Mouse (Mus musculus): ENCODE data around the gene Zfp74. TPM values are rescaled to one million over a fixed set of nuclear protein-coding genes. Genes with fewer than 3 reads are reported as not detected.

The Zfp74 gene
- polyA plus RNA-seq, 1 experiment from 2014 or later = 8.0 TPM

- H3K4me1 ChIP-seq (ENCODE audit: control insufficient read depth in 2 of 2, insufficient read depth in 2 of 2, low read length in 2 of 2) = peaks cover 0 to 3% of the 10 kb centered on the region in 2 experiments; a peak in 3 of 4 replicates
- 56% methylated on average over 6 of the region's 6 CpGs for WGBS
- no peak overlapping the region for H3K27ac ChIP-seq (replicated peaks in 1 of 2; ENCODE audit: control insufficient read depth in 1 of 2, insufficient read depth in 1 of 2, low read depth in 2 of 2, low read length in 2 of 2)
- ATAC-seq (ENCODE audit: insufficient number of reproducible peaks, insufficient read depth, low FRiP score, low read depth) = no peak
- no peaks in the 10 kb centered on the region for H3K9me3 ChIP-seq (ENCODE audit: control insufficient read depth, low read length)
- H3K9ac ChIP-seq (ENCODE audit: low read length) = no peak overlapping the region
- no peak overlapping the region for H3K4me3 ChIP-seq (ENCODE audit: control insufficient read depth in 1 of 2, insufficient read depth in 1 of 2, low read depth in 1 of 2, low read length in 2 of 2)
- H3K27me3 ChIP-seq (ENCODE audit: control insufficient read depth, insufficient read depth, low read length) = no peaks in the 10 kb centered on the region
- no peak overlapping the region for H3K4me2 ChIP-seq (ENCODE audit: low read length)
- H3K36me3 ChIP-seq (ENCODE audit: control insufficient read depth, insufficient read depth, low read length) = 0 out of 2 replicates have a peak, but pooled peaks cover 4% of the 10 kb centered on the region
These were observed 32.3 kb downstream of the Zfp74 start for GRCm38 (mm10) chr7:29921439-29922093.

GRCm38 (mm10) chr7:29918062-29918453 lies 35.8 kb downstream of the Zfp74 start:
- peaks cover 34% of the 10 kb centered on the region for H3K36me3 ChIP-seq (ENCODE audit: control insufficient read depth, insufficient read depth, low read length)
- H3K4me3 ChIP-seq (ENCODE audit: control insufficient read depth in 1 of 2, insufficient read depth in 1 of 2, low read depth in 1 of 2, low read length in 2 of 2) = no peak overlapping the region
- no peak for ATAC-seq (ENCODE audit: insufficient number of reproducible peaks, insufficient read depth, low FRiP score, low read depth)
- 75% methylated on average over 4 of the region's 4 CpGs for WGBS
- H3K9me3 ChIP-seq (ENCODE audit: control insufficient read depth, low read length) = peaks cover 15% of the 10 kb centered on the region
- peak overlapping the region; percentile 20; the same call in 1 of the 2 replicates for H3K4me2 ChIP-seq (ENCODE audit: low read length)
- peak overlapping the region; percentile 74 to 82 for H3K27ac ChIP-seq (replicated peaks in 1 of 2; ENCODE audit: control insufficient read depth in 1 of 2, insufficient read depth in 1 of 2, low read depth in 2 of 2, low read length in 2 of 2)
- H3K4me1 ChIP-seq (ENCODE audit: control insufficient read depth in 2 of 2, insufficient read depth in 2 of 2, low read length in 2 of 2) = peaks cover 0 to 3% of the 10 kb centered on the region in 2 experiments; a peak in 3 of 4 replicates
- H3K9ac ChIP-seq (ENCODE audit: low read length) = 0 out of 2 replicates have a peak overlapping the region, but pooled peaks have one; percentile 9
- no peaks in the 10 kb centered on the region for H3K27me3 ChIP-seq (ENCODE audit: control insufficient read depth, insufficient read depth, low read length)

- Histone ChIP-seq H3K27ac (replicated peaks in 1 of 2; ENCODE audit: control insufficient read depth in 1 of 2, insufficient read depth in 1 of 2, low read depth in 2 of 2, low read length in 2 of 2) (peak overlapping the region; percentile 74 to 82), H3K4me1 (ENCODE audit: control insufficient read depth in 2 of 2, insufficient read depth in 2 of 2, low read length in 2 of 2) (peaks cover 0 to 3% of the 10 kb centered on the region in 2 experiments; a peak in 3 of 4 replicates), H3K36me3 (ENCODE audit: control insufficient read depth, insufficient read depth, low read length) (peaks cover 40% of the 10 kb centered on the region), H3K9ac (ENCODE audit: low read length) (0 out of 2 replicates have a peak overlapping the region, but pooled peaks have one; percentile 9), H3K27me3 (ENCODE audit: control insufficient read depth, insufficient read depth, low read length) (no peaks in the 10 kb centered on the region), H3K4me2 (ENCODE audit: low read length) (peak overlapping the region; percentile 20; the same call in 1 of the 2 replicates), H3K4me3 (ENCODE audit: control insufficient read depth in 1 of 2, insufficient read depth in 1 of 2, low read depth in 1 of 2, low read length in 2 of 2) (no peak overlapping the region), H3K9me3 (ENCODE audit: control insufficient read depth, low read length) (peaks cover 15% of the 10 kb centered on the region)
- no peak for ATAC-seq (ENCODE audit: insufficient number of reproducible peaks, insufficient read depth, low FRiP score, low read depth)
- WGBS = 26% methylated on average over 6 of the region's 6 CpGs
These were observed 36.4 kb downstream of the Zfp74 start for GRCm38 (mm10) chr7:29917371-29918061.

GRCm38 (mm10) chr7:29912172-29912571 lies 41.7 kb downstream of the Zfp74 start:
- no peak overlapping the region for H3K4me3 ChIP-seq (ENCODE audit: control insufficient read depth in 1 of 2, insufficient read depth in 1 of 2, low read depth in 1 of 2, low read length in 2 of 2)
- no peak overlapping the region for H3K27ac ChIP-seq (replicated peaks in 1 of 2; ENCODE audit: control insufficient read depth in 1 of 2, insufficient read depth in 1 of 2, low read depth in 2 of 2, low read length in 2 of 2)
- H3K27me3 ChIP-seq (ENCODE audit: control insufficient read depth, insufficient read depth, low read length) = no peaks in the 10 kb centered on the region
- no peak overlapping the region for H3K9ac ChIP-seq (ENCODE audit: low read length)
- no peak overlapping the region for H3K4me2 ChIP-seq (ENCODE audit: low read length)
- H3K4me1 ChIP-seq (ENCODE audit: control insufficient read depth in 2 of 2, insufficient read depth in 2 of 2, low read length in 2 of 2) = peaks cover 0 to 15% of the 10 kb centered on the region in 2 experiments; a peak in 3 of 4 replicates
- H3K9me3 ChIP-seq (ENCODE audit: control insufficient read depth, low read length) = peaks cover 15% of the 10 kb centered on the region
- WGBS = 93% methylated on average over 13 of the region's 13 CpGs
- ATAC-seq (ENCODE audit: insufficient number of reproducible peaks, insufficient read depth, low FRiP score, low read depth) = no peak
- peaks cover 52% of the 10 kb centered on the region for H3K36me3 ChIP-seq (ENCODE audit: control insufficient read depth, insufficient read depth, low read length)

GRCm38 (mm10) chr7:29910252-29910651 lies 43.6 kb downstream of the Zfp74 start:
- Histone ChIP-seq H3K27ac (replicated peaks in 1 of 2; ENCODE audit: control insufficient read depth in 1 of 2, insufficient read depth in 1 of 2, low read depth in 2 of 2, low read length in 2 of 2) (no peak overlapping the region), H3K27me3 (ENCODE audit: control insufficient read depth, insufficient read depth, low read length) (no peaks in the 10 kb centered on the region), H3K4me1 (ENCODE audit: control insufficient read depth in 2 of 2, insufficient read depth in 2 of 2, low read length in 2 of 2) (peaks cover 0 to 15% of the 10 kb centered on the region in 2 experiments; a peak in 3 of 4 replicates), H3K36me3 (ENCODE audit: control insufficient read depth, insufficient read depth, low read length) (peaks cover 40% of the 10 kb centered on the region), H3K9ac (ENCODE audit: low read length) (no peak overlapping the region), H3K9me3 (ENCODE audit: control insufficient read depth, low read length) (peaks cover 8% of the 10 kb centered on the region), H3K4me2 (ENCODE audit: low read length) (0 out of 2 replicates have a peak overlapping the region, but pooled peaks have one; percentile 75), H3K4me3 (ENCODE audit: control insufficient read depth in 1 of 2, insufficient read depth in 1 of 2, low read depth in 1 of 2, low read length in 2 of 2) (no peak overlapping the region)
- WGBS = 78% methylated on average over 2 of the region's 2 CpGs
- no peak for ATAC-seq (ENCODE audit: insufficient number of reproducible peaks, insufficient read depth, low FRiP score, low read depth)

GRCm38 (mm10) chr7:29908130-29908950 lies 45.5 kb downstream of the Zfp74 start, which contains the start of gene Zfp383:
Gene Zfp383 (plus strand): TSS chr7:29908223.
- H3K4me1 ChIP-seq (ENCODE audit: control insufficient read depth in 2 of 2, insufficient read depth in 2 of 2, low read length in 2 of 2) = peaks cover 0 to 15% of the 10 kb centered on the region in 2 experiments; a peak in 3 of 4 replicates
- H3K9ac ChIP-seq (ENCODE audit: low read length) = peak within 1 kb of the TSS; percentile 79
- ATAC-seq (ENCODE audit: insufficient number of reproducible peaks, insufficient read depth, low FRiP score, low read depth) = peak; percentile 77

GRCm38 (mm10) chr7:29907206-29907605 lies 46.7 kb downstream of the Zfp74 start:
- no peak overlapping the region for H3K4me3 ChIP-seq (ENCODE audit: control insufficient read depth in 1 of 2, insufficient read depth in 1 of 2, low read depth in 1 of 2, low read length in 2 of 2)
- 86% methylated on average over 5 of the region's 5 CpGs for WGBS
- no peak overlapping the region for H3K9ac ChIP-seq (ENCODE audit: low read length)
- H3K4me1 ChIP-seq (ENCODE audit: control insufficient read depth in 2 of 2, insufficient read depth in 2 of 2, low read length in 2 of 2) = peaks cover 0 to 15% of the 10 kb centered on the region in 2 experiments; a peak in 3 of 4 replicates
- H3K27ac ChIP-seq (replicated peaks in 1 of 2; ENCODE audit: control insufficient read depth in 1 of 2, insufficient read depth in 1 of 2, low read depth in 2 of 2, low read length in 2 of 2) = peak overlapping the region in 1 of 2 experiments; percentile 97; a peak in 2 of 4 replicates
- no peaks in the 10 kb centered on the region for H3K9me3 ChIP-seq (ENCODE audit: control insufficient read depth, low read length)
- no peak for ATAC-seq (ENCODE audit: insufficient number of reproducible peaks, insufficient read depth, low FRiP score, low read depth)
- 0 out of 2 replicates have a peak overlapping the region, but pooled peaks have one; percentile 77 for H3K4me2 ChIP-seq (ENCODE audit: low read length)
- H3K36me3 ChIP-seq (ENCODE audit: control insufficient read depth, insufficient read depth, low read length) = peaks cover 25% of the 10 kb centered on the region
- H3K27me3 ChIP-seq (ENCODE audit: control insufficient read depth, insufficient read depth, low read length) = no peaks in the 10 kb centered on the region

More at GRCm38 (mm10) chr7:29908130-29908950, 45.5 kb downstream of the Zfp74 start, which contains the start of gene Zfp383:
- Histone ChIP-seq H3K36me3 (ENCODE audit: control insufficient read depth, insufficient read depth, low read length) (peaks cover 27% of the 10 kb centered on the region), H3K27ac (replicated peaks in 1 of 2; ENCODE audit: control insufficient read depth in 1 of 2, insufficient read depth in 1 of 2, low read depth in 2 of 2, low read length in 2 of 2) (peak within 1 kb of the TSS; percentile 81 to 97), H3K27me3 (ENCODE audit: control insufficient read depth, insufficient read depth, low read length) (no peaks in the 10 kb centered on the region), H3K9me3 (ENCODE audit: control insufficient read depth, low read length) (no peaks in the 10 kb centered on the region), H3K4me2 (ENCODE audit: low read length) (peak within 1 kb of the TSS; percentile 77), H3K4me3 (ENCODE audit: control insufficient read depth in 1 of 2, insufficient read depth in 1 of 2, low read depth in 1 of 2, low read length in 2 of 2) (peak within 1 kb of the TSS; percentile 66 to 76)
- WGBS = under 1% methylated on average over 33 of the region's 33 CpGs

Data from heart, embryonic 14.5 days (tissue).